Mouse (Mus musculus): Measurements from ENCODE around the gene Ctrc. TPM values are rescaled to one million over a fixed set of nuclear protein-coding genes. Genes with fewer than 3 reads are reported as not detected.
A peak's percentile ranks its signal among the peaks of the same experiment; 100 is the strongest.

The Ctrc gene
- polyA plus RNA-seq, 1 experiment from 2014 or later: not detected

- DNase-seq (ENCODE audit: low spot score) (peak; percentile 43), ATAC-seq (ENCODE audit: low FRiP score, low TSS enrichment) (peak; percentile 10)
- H3K4me2 ChIP-seq (replicated peaks; ENCODE audit: low read depth): no peak overlapping the region
- H3K9ac ChIP-seq (ENCODE audit: low read length): no peak overlapping the region
- TF ChIP-seq EP300 (optimal IDR thresholded peaks at IDR 0.05) (no peak), CTCF (IDR thresholded peaks at IDR 0.05; ENCODE audit: low read depth) (no peak)
- H3K9me3 ChIP-seq (ENCODE audit: control insufficient read depth, low read length): no peaks in the 10 kb centered on the region
- no peak overlapping the region for H3K4me3 ChIP-seq (ENCODE audit: low read depth, low read length)
- no peaks in the 10 kb centered on the region for H3K27me3 ChIP-seq (ENCODE audit: control insufficient read depth, insufficient read depth, low read length)
- peaks cover 7% of the 10 kb centered on the region; the same call in 1 of the 2 replicates for H3K4me1 ChIP-seq (replicated peaks; ENCODE audit: control insufficient read depth, insufficient read depth)
- 29% methylated on average over 5 of the region's 5 CpGs for WGBS
- H3K36me3 ChIP-seq (ENCODE audit: control insufficient read depth, insufficient read depth, low read length): no peaks in the 10 kb centered on the region
- no peak overlapping the region for H3K27ac ChIP-seq (replicated peaks)
Observed at GRCm38 (mm10) chr4:141881950-141882349, 35.8 kb upstream of the Ctrc start.

- ATAC-seq (ENCODE audit: low FRiP score, low TSS enrichment) (peak; percentile 36), DNase-seq (ENCODE audit: low spot score) (peak; percentile 50)
- no peak overlapping the region for H3K27ac ChIP-seq (replicated peaks)
- no peak overlapping the region for H3K4me2 ChIP-seq (replicated peaks; ENCODE audit: low read depth)
- no peak overlapping the region for H3K9ac ChIP-seq (ENCODE audit: low read length)
- WGBS: 45% methylated on average over 10 of the region's 10 CpGs
- no peaks in the 10 kb centered on the region for H3K36me3 ChIP-seq (ENCODE audit: control insufficient read depth, insufficient read depth, low read length)
- no peak overlapping the region for H3K4me3 ChIP-seq (ENCODE audit: low read depth, low read length)
- no peaks in the 10 kb centered on the region for H3K27me3 ChIP-seq (ENCODE audit: control insufficient read depth, insufficient read depth, low read length)
- no peaks in the 10 kb centered on the region for H3K9me3 ChIP-seq (ENCODE audit: control insufficient read depth, low read length)
- H3K4me1 ChIP-seq (replicated peaks; ENCODE audit: control insufficient read depth, insufficient read depth): peaks cover 7% of the 10 kb centered on the region; the same call in 1 of the 2 replicates
- TF ChIP-seq EP300 (optimal IDR thresholded peaks at IDR 0.05) (no peak), CTCF (IDR thresholded peaks at IDR 0.05; ENCODE audit: low read depth) (no peak)
Observed at GRCm38 (mm10) chr4:141881289-141881914, 35.2 kb upstream of the Ctrc start.

GRCm38 (mm10) chr4:141879875-141880274 lies 33.7 kb upstream of the Ctrc start:
- WGBS: 45% methylated on average over 9 of the region's 9 CpGs
- H3K4me3 ChIP-seq (ENCODE audit: low read depth, low read length): no peak overlapping the region
- H3K9me3 ChIP-seq (ENCODE audit: control insufficient read depth, low read length): no peaks in the 10 kb centered on the region
- peaks cover 12% of the 10 kb centered on the region; the same call in 1 of the 2 replicates for H3K4me1 ChIP-seq (replicated peaks; ENCODE audit: control insufficient read depth, insufficient read depth)
- DNase-seq (ENCODE audit: low spot score) (no peak), ATAC-seq (ENCODE audit: low FRiP score, low TSS enrichment) (no peak)
- TF ChIP-seq CTCF (IDR thresholded peaks at IDR 0.05; ENCODE audit: low read depth) (no peak), EP300 (optimal IDR thresholded peaks at IDR 0.05) (no peak)
- H3K4me2 ChIP-seq (replicated peaks; ENCODE audit: low read depth): no peak overlapping the region
- H3K36me3 ChIP-seq (ENCODE audit: control insufficient read depth, insufficient read depth, low read length): no peaks in the 10 kb centered on the region
- H3K9ac ChIP-seq (ENCODE audit: low read length): no peak overlapping the region
- H3K27me3 ChIP-seq (ENCODE audit: control insufficient read depth, insufficient read depth, low read length): no peaks in the 10 kb centered on the region
- H3K27ac ChIP-seq (replicated peaks): no peak overlapping the region

DNA sequence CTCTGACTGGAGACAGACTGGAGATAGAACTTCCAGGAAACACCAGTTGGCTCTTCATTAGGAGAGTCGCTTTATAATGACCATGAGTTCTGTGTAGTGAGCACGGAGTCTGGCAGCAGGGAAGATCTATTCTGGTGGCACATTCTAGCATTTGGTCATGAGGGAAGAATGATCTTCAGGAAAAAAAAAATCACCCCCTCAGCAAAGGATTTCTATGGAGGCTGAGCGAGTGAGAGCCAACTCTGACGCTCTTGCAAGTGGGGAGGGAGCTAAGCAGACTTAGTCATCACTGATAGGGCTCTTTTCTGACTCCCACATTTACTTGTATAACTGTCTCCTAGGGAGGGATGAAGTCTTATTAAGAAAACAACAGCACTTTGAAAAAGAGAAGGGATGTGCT lies 32.9 kb upstream of the Ctrc start:
- H3K4me1 ChIP-seq (replicated peaks; ENCODE audit: control insufficient read depth, insufficient read depth): peaks cover 12% of the 10 kb centered on the region; the same call in 1 of the 2 replicates
- no peak overlapping the region for H3K4me2 ChIP-seq (replicated peaks; ENCODE audit: low read depth)
- H3K9me3 ChIP-seq (ENCODE audit: control insufficient read depth, low read length): no peaks in the 10 kb centered on the region
- WGBS: 42% methylated on average over 4 of the region's 4 CpGs
- no peak for TF ChIP-seq CTCF (IDR thresholded peaks at IDR 0.05; ENCODE audit: low read depth)
- no peak for TF ChIP-seq EP300 (optimal IDR thresholded peaks at IDR 0.05)
- H3K9ac ChIP-seq (ENCODE audit: low read length): no peak overlapping the region
- H3K4me3 ChIP-seq (ENCODE audit: low read depth, low read length): no peak overlapping the region
- no peaks in the 10 kb centered on the region for H3K27me3 ChIP-seq (ENCODE audit: control insufficient read depth, insufficient read depth, low read length)
- no peaks in the 10 kb centered on the region for H3K36me3 ChIP-seq (ENCODE audit: control insufficient read depth, insufficient read depth, low read length)
- no peak for DNase-seq (ENCODE audit: low spot score)
- peak overlapping the region; percentile 61 for H3K27ac ChIP-seq (replicated peaks)
- ATAC-seq (ENCODE audit: low FRiP score, low TSS enrichment): no peak

DNA sequence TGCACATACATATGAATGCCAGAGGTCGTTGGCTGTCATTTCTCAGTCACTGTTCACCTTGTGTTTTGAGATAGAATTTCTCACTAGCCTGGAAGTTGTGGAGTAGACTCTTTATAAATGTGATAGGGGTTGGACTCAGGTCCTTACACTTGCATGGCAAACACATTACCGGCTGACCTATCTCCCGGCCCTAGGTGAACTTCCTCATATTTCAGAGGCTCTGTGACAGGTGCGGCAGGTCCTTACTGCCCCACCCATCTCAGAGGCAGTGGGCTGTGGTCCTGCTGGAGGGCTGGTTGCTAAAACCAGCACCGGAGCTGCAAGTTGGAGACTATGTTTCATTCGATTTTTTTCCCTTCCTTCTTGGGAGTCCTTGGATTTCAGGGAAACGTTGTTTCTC lies 32.5 kb upstream of the Ctrc start:
- Histone ChIP-seq H3K27me3 (ENCODE audit: control insufficient read depth, insufficient read depth, low read length) (no peaks in the 10 kb centered on the region), H3K36me3 (ENCODE audit: control insufficient read depth, insufficient read depth, low read length) (no peaks in the 10 kb centered on the region), H3K4me2 (replicated peaks; ENCODE audit: low read depth) (no peak overlapping the region), H3K9ac (ENCODE audit: low read length) (no peak overlapping the region), H3K4me3 (ENCODE audit: low read depth, low read length) (no peak overlapping the region), H3K27ac (replicated peaks) (peak overlapping the region; percentile 61), H3K9me3 (ENCODE audit: control insufficient read depth, low read length) (no peaks in the 10 kb centered on the region), H3K4me1 (replicated peaks; ENCODE audit: control insufficient read depth, insufficient read depth) (peaks cover 12% of the 10 kb centered on the region; the same call in 1 of the 2 replicates)
- ATAC-seq (ENCODE audit: low FRiP score, low TSS enrichment): peak; percentile 51
- DNase-seq (ENCODE audit: low spot score): peak; percentile 68
- TF ChIP-seq EP300 (optimal IDR thresholded peaks at IDR 0.05): no peak
- TF ChIP-seq CTCF (IDR thresholded peaks at IDR 0.05; ENCODE audit: low read depth): no peak
- WGBS: 28% methylated on average over 7 of the region's 7 CpGs

- Histone ChIP-seq H3K9me3 (ENCODE audit: control insufficient read depth, low read length) (no peaks in the 10 kb centered on the region), H3K27me3 (ENCODE audit: control insufficient read depth, insufficient read depth, low read length) (no peaks in the 10 kb centered on the region), H3K36me3 (ENCODE audit: control insufficient read depth, insufficient read depth, low read length) (no peaks in the 10 kb centered on the region), H3K27ac (replicated peaks) (no peak overlapping the region), H3K4me1 (replicated peaks; ENCODE audit: control insufficient read depth, insufficient read depth) (peaks cover 8% of the 10 kb centered on the region; the same call in 1 of the 2 replicates), H3K4me3 (ENCODE audit: low read depth, low read length) (no peak overlapping the region), H3K4me2 (replicated peaks; ENCODE audit: low read depth) (peak overlapping the region; percentile 95), H3K9ac (ENCODE audit: low read length) (peak overlapping the region; percentile 90; the same call in 1 of the 2 replicates)
- DNase-seq (ENCODE audit: low spot score) (no peak), ATAC-seq (ENCODE audit: low FRiP score, low TSS enrichment) (no peak)
- TF ChIP-seq CTCF (IDR thresholded peaks at IDR 0.05; ENCODE audit: low read depth): 0 out of 2 replicates have a peak, but pooled peaks have one; percentile 25
- TF ChIP-seq EP300 (optimal IDR thresholded peaks at IDR 0.05): no peak
- 34% methylated on average over 8 of the region's 8 CpGs for WGBS
Observed at GRCm38 (mm10) chr4:141875481-141876108, 29.4 kb upstream of the Ctrc start.

Measured in stomach, postnatal 0 days (tissue).